Mouse (Mus musculus): ENCODE data around the gene Fbf1. TPM values are rescaled to one million over a fixed set of nuclear protein-coding genes. Genes with fewer than 3 reads are reported as not detected.
"Not testable (repeated sequence)": the region's sequence is repeated elsewhere in the genome, so short reads cannot be mapped to it uniquely, and the experiment has no call there.

Fbf1 gene
- total RNA-seq, 2 experiments from 2014 or later, result 30.9 to 42.1 TPM

DNA sequence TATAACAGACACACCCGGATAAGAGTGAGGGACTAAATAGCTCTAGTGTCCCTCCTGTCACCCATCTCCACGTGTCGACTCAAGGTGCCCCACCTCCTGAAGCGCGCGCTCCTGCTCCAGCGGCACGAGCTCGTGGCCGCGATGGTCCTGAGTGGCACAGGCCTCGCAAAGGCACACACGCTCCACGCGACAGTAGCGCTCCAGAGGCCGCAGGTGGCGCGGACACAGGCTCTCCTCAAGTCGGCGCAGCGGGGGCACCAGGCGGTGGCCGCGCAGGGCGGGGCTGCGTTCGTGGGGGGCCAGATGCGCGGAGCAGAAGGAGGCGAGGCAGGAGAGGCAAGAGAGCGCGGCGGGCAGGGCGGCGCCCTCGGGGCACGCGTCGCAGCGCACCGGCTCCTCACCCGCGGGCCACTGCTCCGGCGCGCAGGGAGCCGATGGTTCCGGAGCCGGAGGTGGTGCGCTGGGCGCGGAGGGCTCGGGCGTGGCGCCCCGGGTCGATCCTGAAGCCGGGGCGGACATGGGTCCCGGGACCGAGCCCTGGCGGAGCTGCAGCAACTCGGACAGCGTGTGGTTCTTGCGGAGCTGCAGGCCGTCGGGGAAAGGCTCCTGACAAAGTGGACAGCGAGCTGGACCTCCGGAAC lies 58.4 kb downstream of the Fbf1 start:
- DNase-seq (ENCODE audit: low spot score in 2 of 2), result peak in 1 of 2 experiments; percentile 49

- peak in 1 of 2 experiments; percentile 41 for DNase-seq (ENCODE audit: low spot score in 2 of 2)
Measured at GRCm38 (mm10) chr11:116108464-116109137, 59.4 kb downstream of the Fbf1 start.

DNA sequence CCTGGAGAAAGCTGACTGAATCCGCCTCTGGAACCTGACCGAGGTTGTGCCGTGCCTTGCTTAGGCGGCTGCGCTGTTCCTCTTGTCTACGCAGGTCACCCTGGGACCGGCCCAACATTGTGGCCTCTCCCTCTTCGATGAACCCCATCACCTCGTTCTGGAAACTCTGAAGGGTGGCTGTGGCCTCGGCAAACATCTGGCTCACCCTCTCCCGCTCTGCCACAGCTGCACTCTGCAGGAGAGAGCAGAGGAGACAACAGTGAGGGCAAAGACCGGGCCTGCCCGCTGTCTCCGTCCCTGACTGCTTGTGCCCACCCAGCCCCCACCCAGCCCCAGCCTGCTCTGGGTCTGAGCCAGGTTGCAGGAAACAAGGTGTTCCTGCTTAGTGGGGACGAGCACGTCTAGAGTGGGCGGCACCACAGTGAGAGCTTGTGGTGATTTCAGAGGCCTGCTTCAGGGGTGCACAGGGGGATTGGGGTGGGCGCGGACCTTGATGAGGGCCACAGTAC lies 60.1 kb downstream of the Fbf1 start:
- no peak for DNase-seq (ENCODE audit: low spot score in 2 of 2)

- no peak for DNase-seq (ENCODE audit: low spot score in 2 of 2)
Measured at GRCm38 (mm10) chr11:116106963-116107776, 60.8 kb downstream of the Fbf1 start.

- DNase-seq (ENCODE audit: low spot score in 2 of 2), result no peak
Measured at GRCm38 (mm10) chr11:116106154-116106962, 61.6 kb downstream of the Fbf1 start.

- DNase-seq (ENCODE audit: low spot score in 2 of 2), result no peak
Measured at GRCm38 (mm10) chr11:116105065-116105464, 62.9 kb downstream of the Fbf1 start.

GRCm38 (mm10) chr11:116104006-116104646 lies 63.8 kb downstream of the Fbf1 start:
- peak in 1 of 2 experiments; percentile 48 for DNase-seq (ENCODE audit: low spot score in 2 of 2)

DNA sequence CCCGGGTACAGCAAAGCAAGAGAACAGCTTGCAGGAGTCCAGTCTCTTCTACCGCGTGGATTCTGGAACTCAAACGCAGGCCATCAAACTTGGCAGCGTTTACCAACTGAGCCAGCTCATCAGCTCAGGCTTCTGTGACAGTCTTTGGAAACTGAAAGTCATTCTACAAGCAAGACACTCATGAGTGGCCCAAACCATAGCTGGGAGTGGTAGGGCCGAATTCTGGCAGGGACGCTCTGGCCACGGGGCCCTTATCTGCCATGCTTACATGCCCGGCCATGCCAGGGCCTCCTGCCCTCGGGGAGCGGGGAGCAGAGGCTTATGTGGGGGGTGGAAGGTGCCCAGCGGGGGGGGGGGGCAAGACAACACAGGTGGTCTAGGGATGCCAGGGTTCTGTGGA lies 64.4 kb downstream of the Fbf1 start:
- DNase-seq (ENCODE audit: low spot score in 2 of 2), result no peak

- DNase-seq (ENCODE audit: low spot score in 2 of 2), result no peak
Measured at GRCm38 (mm10) chr11:116102472-116102871, 65.5 kb downstream of the Fbf1 start.

DNA sequence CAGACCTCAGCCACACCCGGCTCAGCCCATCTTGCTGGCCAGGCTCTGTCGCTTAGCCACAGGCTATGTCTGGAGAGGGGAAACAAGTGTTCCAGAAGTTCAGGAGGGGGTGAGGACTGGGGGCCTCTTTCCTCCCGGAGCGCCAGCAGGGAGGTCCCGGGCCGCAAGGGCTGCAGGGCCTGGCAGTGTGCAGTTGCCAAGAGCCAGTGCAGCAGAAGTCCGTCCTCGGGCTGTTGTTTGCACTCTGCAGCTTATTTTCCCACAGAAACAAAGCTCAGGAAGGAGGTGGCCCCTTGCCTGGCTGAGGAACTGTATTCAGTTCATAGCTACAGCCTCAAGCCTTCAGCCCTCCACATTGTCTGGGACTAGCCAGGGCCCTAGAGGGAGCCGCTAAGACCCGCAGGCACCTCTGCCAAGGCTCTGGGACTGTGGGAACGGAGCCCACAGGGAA lies 66.0 kb downstream of the Fbf1 start:
- DNase-seq (ENCODE audit: low spot score in 2 of 2), result no peak

GRCm38 (mm10) chr11:116100839-116101238 lies 67.1 kb downstream of the Fbf1 start:
- DNase-seq (ENCODE audit: low spot score in 2 of 2), result no peak

DNA sequence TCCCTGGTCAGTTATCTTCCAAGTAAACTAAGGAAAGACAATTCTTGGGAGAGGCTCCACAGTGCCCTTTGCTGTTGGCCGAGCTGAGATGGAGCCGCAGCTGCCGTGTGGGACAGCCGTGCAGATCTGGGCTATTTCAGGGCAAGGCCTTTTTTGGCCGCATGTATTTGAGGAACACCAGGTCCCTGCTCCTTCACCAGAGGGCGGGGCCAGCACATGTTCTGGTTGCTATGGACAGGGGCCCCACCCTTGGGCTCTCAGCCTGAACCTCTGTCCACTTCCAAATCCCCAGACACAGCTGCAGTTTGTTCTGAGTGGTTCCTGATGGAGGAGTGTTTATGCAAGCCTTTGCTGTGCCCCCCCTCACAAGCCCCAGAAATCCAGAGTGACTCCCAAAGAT lies 67.6 kb downstream of the Fbf1 start:
- no peak for DNase-seq (ENCODE audit: low spot score in 2 of 2)

DNA sequence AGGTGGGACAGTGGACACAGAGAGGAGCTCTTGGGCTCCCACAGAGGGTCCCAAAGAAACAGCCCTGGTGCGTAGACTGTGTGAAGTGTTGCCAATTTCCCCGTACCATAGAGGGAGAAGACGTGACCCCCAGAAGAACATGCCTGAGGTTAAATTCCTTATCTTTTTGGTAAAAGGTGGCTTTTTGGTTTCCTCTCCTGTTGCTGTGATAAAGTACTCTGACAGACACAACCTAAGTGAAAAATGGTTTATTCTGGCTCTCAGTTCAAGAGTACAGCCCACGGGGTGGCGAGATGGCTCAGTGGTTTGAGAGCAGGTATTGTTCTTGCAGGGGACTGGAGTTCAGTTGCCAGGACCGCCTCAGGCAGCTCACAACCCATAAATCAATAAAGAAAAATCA lies 68.5 kb downstream of the Fbf1 start:
- no peak for DNase-seq (ENCODE audit: low spot score in 2 of 2)

- no peak for DNase-seq (ENCODE audit: low spot score in 2 of 2)
Measured at GRCm38 (mm10) chr11:116098711-116099460, 69.1 kb downstream of the Fbf1 start.

- DNase-seq (ENCODE audit: low spot score in 2 of 2), result no peak
Measured at GRCm38 (mm10) chr11:116096213-116097108, 71.5 kb downstream of the Fbf1 start.

DNA sequence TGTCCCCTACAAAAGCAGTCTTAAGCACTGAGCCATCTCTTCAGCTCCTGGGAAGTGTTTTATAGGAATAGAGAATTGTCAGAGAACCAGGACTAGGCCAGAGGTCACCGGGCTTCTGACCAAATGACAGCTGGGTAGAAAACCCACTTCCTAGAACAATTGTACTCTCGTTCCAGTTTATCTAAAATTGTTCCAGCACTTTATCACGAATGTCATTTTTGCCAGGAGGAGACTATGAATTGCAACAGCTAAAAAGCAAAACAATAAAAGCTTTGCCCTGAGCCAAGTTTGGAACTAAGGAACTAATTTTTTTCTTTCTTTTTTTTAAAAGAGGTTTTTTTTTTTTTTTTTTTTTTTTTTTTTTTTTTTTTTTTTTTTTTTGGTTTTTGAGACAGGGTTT lies 72.4 kb downstream of the Fbf1 start:
- DNase-seq (ENCODE audit: low spot score in 2 of 2), result peak; percentile 40 to 47

DNA sequence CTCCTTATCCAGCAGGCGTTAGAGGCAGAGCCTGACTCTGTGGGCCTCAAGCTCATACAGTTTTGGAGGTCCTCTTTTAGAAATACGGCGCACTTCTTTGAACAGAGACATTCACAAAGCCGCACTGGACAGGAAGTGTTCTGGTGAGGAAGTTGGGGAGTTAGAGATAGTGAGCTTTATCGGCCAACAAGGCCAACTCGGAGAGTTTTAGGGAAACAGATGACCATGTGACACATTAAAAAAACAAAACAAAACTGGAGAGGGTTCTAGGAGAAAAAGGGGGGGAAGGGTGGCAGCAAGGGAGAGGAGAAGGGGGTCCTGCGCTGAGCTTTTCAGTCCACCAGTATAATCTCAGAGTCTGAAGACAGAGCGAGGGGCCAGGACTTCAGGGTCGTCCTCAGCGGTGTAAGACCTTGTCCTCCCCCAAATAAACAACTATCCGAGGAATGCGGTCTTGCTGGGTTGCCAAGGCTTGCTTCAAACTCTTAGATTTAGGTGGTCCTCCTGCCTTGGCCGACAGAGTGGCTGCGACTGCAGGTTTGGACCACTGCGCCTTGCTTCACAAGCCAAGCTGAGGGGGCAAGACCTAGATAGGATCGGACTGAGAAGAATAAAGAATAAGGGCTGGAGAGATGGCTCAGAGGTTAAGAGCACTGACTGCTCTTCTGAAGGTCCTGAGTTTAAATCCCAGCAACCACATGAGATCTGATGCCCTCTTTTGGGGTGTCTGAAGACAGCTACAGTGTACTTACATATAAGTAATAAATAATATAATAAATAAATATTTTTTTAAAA lies 74.0 kb downstream of the Fbf1 start:
- DNase-seq (ENCODE audit: low spot score in 2 of 2), result peak in 1 of 2 experiments; percentile 25

DNA sequence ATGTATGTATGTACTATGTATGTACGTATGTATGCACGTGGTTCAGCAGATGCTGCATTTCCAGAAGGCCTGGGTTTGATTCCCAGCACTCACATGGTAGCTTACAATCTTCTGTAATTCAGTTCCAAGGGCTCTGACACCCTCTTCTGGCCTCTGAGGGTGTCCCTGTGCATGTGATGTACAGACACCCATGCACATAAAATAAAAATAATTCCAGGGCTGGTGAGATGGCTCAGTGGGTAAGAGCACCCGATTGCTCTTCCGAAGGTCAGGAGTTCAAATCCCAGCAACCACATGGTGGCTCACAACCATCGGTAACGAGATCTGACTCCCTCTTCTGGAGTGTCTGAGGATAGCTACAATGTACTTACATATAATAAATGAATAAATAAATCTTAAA lies 75.0 kb downstream of the Fbf1 start:
- DNase-seq (ENCODE audit: low spot score in 2 of 2), result not testable (repeated sequence)
